Mouse (Mus musculus) heart, adult 2 months (tissue): ENCODE results near the gene Zfp972. TPM values are rescaled to one million over a fixed set of nuclear protein-coding genes. Genes with fewer than 3 reads are reported as not detected.

Experiments used
- polyA plus RNA-seq: library from polyadenylated mRNA; depleted of rRNA; stranded (reverse); fragments of >200 nt; gene quantifications from 2 replicates; pipeline ENCODE4 v1.2.3, GENCODE M21; 2012; rRNA removed
- total RNA-seq, 2 experiments: library from RNA; stranded (reverse); gene quantifications; 2 replicates each; pipeline ENCODE4 v1.2.3; 2021

Gene Zfp972
- total and polyA plus RNA-seq, 3 experiments = 0.89 to 1.1 TPM; not detected in 1

Other genes starting within 250 kb of the Zfp972 start
- 10 to 100 TPM; 16.2 to 16.3 TPM for gene Gm14322, start 166.3 kb downstream of the Zfp972 start, total RNA-seq
- gene Gm14322, start 166.3 kb downstream of the Zfp972 start, polyA plus RNA-seq = 1.5 TPM in 2 replicates
- gene Gm14325, start 85.3 kb downstream of the Zfp972 start, total RNA-seq = 10 to 100 TPM; 81.2 to 88.7 TPM
- gene Gm14325, start 85.3 kb downstream of the Zfp972 start, polyA plus RNA-seq = 10.7 and 22.5 TPM in 2 replicates
- 10 to 100 TPM; 54.1 to 66.7 TPM for gene Gm14327, start 28.5 kb downstream of the Zfp972 start, total RNA-seq
- 3.5 and 9.3 TPM in 2 replicates for gene Gm14327, start 28.5 kb downstream of the Zfp972 start, polyA plus RNA-seq
- 10 to 100 TPM; 42.4 to 43.5 TPM for gene Gm14326, start 31.7 kb upstream of the Zfp972 start, total RNA-seq
- gene Gm14326, start 31.7 kb upstream of the Zfp972 start, polyA plus RNA-seq = 7.0 and 9.4 TPM in 2 replicates
- gene Zfp971, start 97.7 kb upstream of the Zfp972 start, total RNA-seq = 100 to 1,000 TPM in 1 of 2 experiments, 10 to 100 TPM in 1; 99.5 to 124 TPM
- gene Zfp971, start 97.7 kb upstream of the Zfp972 start, polyA plus RNA-seq = 3.1 and 9.1 TPM in 2 replicates
- 10 to 100 TPM; 11.7 to 14.9 TPM for gene Zfp931, start 152.9 kb upstream of the Zfp972 start, total RNA-seq
- gene Zfp931, start 152.9 kb upstream of the Zfp972 start, polyA plus RNA-seq = 2.6 and 5.0 TPM in 2 replicates
- gene Phactr3, start 193.4 kb upstream of the Zfp972 start, total RNA-seq = 1 to 10 TPM in 1 of 2 experiments, under 1 TPM in 1; 0.64 to 1.3 TPM
- gene Phactr3, start 193.4 kb upstream of the Zfp972 start, polyA plus RNA-seq = 0.39 and 1.4 TPM in 2 replicates